In the genomic region with DNA sequence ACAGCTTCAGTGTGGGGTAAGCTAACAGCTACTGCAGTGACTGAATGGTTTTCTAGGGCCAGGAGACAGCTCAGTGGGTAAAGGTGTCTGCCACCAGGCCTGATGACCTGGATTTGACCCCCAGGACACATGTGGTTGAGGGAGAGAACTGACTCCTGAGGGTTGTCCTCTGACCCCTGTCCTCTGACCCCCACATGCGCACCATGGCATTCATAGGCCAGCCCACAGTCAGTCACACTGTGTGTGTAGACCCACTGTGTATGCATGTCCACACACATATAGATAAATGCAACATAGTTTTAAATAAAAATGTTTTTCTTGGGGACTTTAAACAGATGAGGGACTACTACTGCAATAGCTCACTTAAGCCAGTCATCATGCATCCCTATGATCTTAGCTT, we compare ENCODE assay signal across 26 mouse cellular contexts. TPM values are rescaled to one million over a fixed set of nuclear protein-coding genes. Genes with fewer than 3 reads are reported as not detected.
DNase-seq lines count a peak whose midpoint lies in the region; ATAC-seq and TF ChIP-seq lines count a peak whose summit lies in the region.
"Had no signal": no experiment of that assay in that cellular context is flagged by ENCODE, and none has a peak within 500 bp of the region (broad histone marks: within the 10 kb centered on the region; RNA-seq: fewer than 3 reads in every experiment).

No protein-coding gene starts in this region.

- H3K27me3 ChIP-seq in forebrain, embryonic 11.5 days (ENCODE audit: control insufficient read depth, insufficient read depth, low read length): no peaks in the 10 kb centered on the region
- no peaks in the 10 kb centered on the region for H3K27me3 ChIP-seq in forebrain, embryonic 13.5 days
- no peaks in the 10 kb centered on the region for H3K27me3 ChIP-seq in kidney, adult 2 months (replicated peaks; ENCODE audit: control insufficient read depth, insufficient read depth, low read length)
- peaks cover 26% of the 10 kb centered on the region for H3K27me3 ChIP-seq in midbrain, embryonic 12.5 days
- H3K27me3 ChIP-seq in midbrain, embryonic 16.5 days (ENCODE audit: control insufficient read depth, insufficient read depth, low read depth, low read length): no peaks in the 10 kb centered on the region
- H3K27me3 ChIP-seq: liver, embryonic 12.5 days; midbrain, embryonic 15.5 days; neural tube, embryonic 13.5 days had no signal

- no peak overlapping the region for H3K9ac ChIP-seq in forebrain, embryonic 11.5 days (ENCODE audit: low read length)
- no peak overlapping the region for H3K9ac ChIP-seq in forebrain, embryonic 13.5 days
- H3K9ac ChIP-seq in midbrain, embryonic 12.5 days (replicated peaks): no peak overlapping the region
- H3K9ac ChIP-seq in midbrain, embryonic 16.5 days (ENCODE audit: low read depth, low read length): no peak overlapping the region
- H3K9ac ChIP-seq: liver, embryonic 12.5 days; liver, postnatal 0 days; midbrain, embryonic 15.5 days; neural tube, embryonic 13.5 days had no signal

- TF ChIP-seq POLR2A in kidney, adult 2 months (IDR thresholded peaks at IDR 0.05; ENCODE audit: low read depth, low read length): no peak

- peak; percentile 55 for ATAC-seq in forebrain, embryonic 11.5 days (replicated peaks; ENCODE audit: low FRiP score)
- ATAC-seq in forebrain, embryonic 13.5 days: no peak
- 0 out of 2 replicates have a peak, but pooled peaks have one; percentile 47 for ATAC-seq in midbrain, embryonic 12.5 days (ENCODE audit: low FRiP score, low read depth)
- ATAC-seq in midbrain, embryonic 16.5 days: no peak
- ATAC-seq in CD4-positive, CD25-positive, alpha-beta regulatory T cell, adult 4 months: no peak
- ATAC-seq: intestine, embryonic 16.5 days; liver, embryonic 12.5 days; liver, postnatal 0 days; midbrain, embryonic 15.5 days had no signal

- H3K4me1 ChIP-seq in forebrain, embryonic 11.5 days (replicated peaks; ENCODE audit: control insufficient read depth, insufficient read depth, low read length): peaks cover 4% of the 10 kb centered on the region; the same call in 1 of the 2 replicates
- peaks cover 13% of the 10 kb centered on the region; the same call in 1 of the 2 replicates for H3K4me1 ChIP-seq in forebrain, embryonic 13.5 days
- H3K4me1 ChIP-seq in kidney, adult 2 months (ENCODE audit: control insufficient read depth, insufficient read depth, low read length): peaks cover 5% of the 10 kb centered on the region; the same call in 1 of the 2 replicates
- H3K4me1 ChIP-seq in midbrain, embryonic 12.5 days: 0 out of 2 replicates have a peak, but pooled peaks cover 11% of the 10 kb centered on the region
- H3K4me1 ChIP-seq in midbrain, embryonic 16.5 days (ENCODE audit: control insufficient read depth, insufficient read depth, low read length): no peaks in the 10 kb centered on the region
- H3K4me1 ChIP-seq: liver, embryonic 12.5 days; midbrain, embryonic 15.5 days; neural tube, embryonic 13.5 days had no signal

- H3K36me3 ChIP-seq in forebrain, embryonic 11.5 days (ENCODE audit: control insufficient read depth, insufficient read depth, low read length): no peaks in the 10 kb centered on the region
- no peaks in the 10 kb centered on the region for H3K36me3 ChIP-seq in forebrain, embryonic 13.5 days (ENCODE audit: poor library complexity, severe bottlenecking)
- no peaks in the 10 kb centered on the region for H3K36me3 ChIP-seq in kidney, adult 2 months (ENCODE audit: control insufficient read depth, insufficient read depth, low read length)
- no peaks in the 10 kb centered on the region for H3K36me3 ChIP-seq in midbrain, embryonic 12.5 days
- H3K36me3 ChIP-seq in midbrain, embryonic 16.5 days (ENCODE audit: control insufficient read depth, insufficient read depth, low read length): no peaks in the 10 kb centered on the region
- H3K36me3 ChIP-seq: liver, embryonic 12.5 days; midbrain, embryonic 15.5 days; neural tube, embryonic 13.5 days had no signal

- WGBS in forebrain, embryonic 11.5 days: 89% methylated on average over 1 of the region's 1 CpGs
- 84% methylated on average over 1 of the region's 1 CpGs for WGBS in forebrain, embryonic 13.5 days
- WGBS in kidney, adult 2 months: 90% methylated on average over 1 of the region's 1 CpGs
- WGBS in midbrain, embryonic 12.5 days: 100% methylated on average over 1 of the region's 1 CpGs
- 96% methylated on average over 1 of the region's 1 CpGs for WGBS in midbrain, embryonic 16.5 days

- TF ChIP-seq CTCF in kidney, adult 2 months (conservative IDR thresholded peaks at IDR 0.05; ENCODE audit: insufficient read depth, insufficient read length, low read depth, low read length): no peak

- H3K4me2 ChIP-seq in forebrain, embryonic 11.5 days (ENCODE audit: low read depth, low read length, severe bottlenecking): no peak overlapping the region
- H3K4me2 ChIP-seq in forebrain, embryonic 13.5 days: no peak overlapping the region
- H3K4me2 ChIP-seq in midbrain, embryonic 12.5 days (replicated peaks): no peak overlapping the region
- no peak overlapping the region for H3K4me2 ChIP-seq in midbrain, embryonic 16.5 days (ENCODE audit: low read length)
- H3K4me2 ChIP-seq: heart, embryonic 11.5 days; liver, embryonic 12.5 days; midbrain, embryonic 15.5 days had no signal

- DNase-seq in forebrain, embryonic 11.5 days (ENCODE audit: low spot score): peak; percentile 31
- DNase-seq in kidney, adult 2 months: peak; percentile 18
- no peak for DNase-seq in kidney, adult 9 months
- DNase-seq: adrenal gland, postnatal 14 days; cerebellum, adult 11 months; cerebellum, adult 9-10 months; cerebellum, postnatal 36 days; gastrocnemius, postnatal 25 days; heart, adult 18-20 months; heart, postnatal 36 days; layer of hippocampus, postnatal 36 days; left cerebral cortex, postnatal 4 days; liver, postnatal 0 days; lung, postnatal 36 days; thymus, adult 2 months; thymus, postnatal 36 days had no signal

- no peak overlapping the region for H3K4me3 ChIP-seq in forebrain, embryonic 11.5 days (ENCODE audit: low read depth, low read length)
- H3K4me3 ChIP-seq in forebrain, embryonic 13.5 days: no peak overlapping the region
- H3K4me3 ChIP-seq in kidney, adult 2 months (ENCODE audit: insufficient read depth, low read depth, low read length): no peak overlapping the region
- H3K4me3 ChIP-seq in midbrain, embryonic 12.5 days: no peak overlapping the region
- H3K4me3 ChIP-seq in midbrain, embryonic 16.5 days (ENCODE audit: low read depth, low read length): no peak overlapping the region
- H3K4me3 ChIP-seq: liver, embryonic 12.5 days; midbrain, embryonic 15.5 days; myocyte; neural tube, embryonic 13.5 days had no signal

- no peak overlapping the region for H3K27ac ChIP-seq in forebrain, embryonic 11.5 days (ENCODE audit: low read depth, low read length)
- no peak overlapping the region for H3K27ac ChIP-seq in forebrain, embryonic 13.5 days
- H3K27ac ChIP-seq in kidney, adult 2 months (ENCODE audit: insufficient read depth, low read depth, low read length): no peak overlapping the region
- no peak overlapping the region for H3K27ac ChIP-seq in midbrain, embryonic 12.5 days (replicated peaks)
- H3K27ac ChIP-seq in midbrain, embryonic 16.5 days (ENCODE audit: low read length): no peak overlapping the region
- H3K27ac ChIP-seq: liver, embryonic 12.5 days; midbrain, embryonic 15.5 days; neural tube, embryonic 13.5 days had no signal

- H3K9me3 ChIP-seq in forebrain, embryonic 11.5 days (ENCODE audit: control insufficient read depth, low read length): no peaks in the 10 kb centered on the region
- H3K9me3 ChIP-seq in forebrain, embryonic 13.5 days (replicated peaks): no peaks in the 10 kb centered on the region
- no peaks in the 10 kb centered on the region for H3K9me3 ChIP-seq in midbrain, embryonic 12.5 days
- H3K9me3 ChIP-seq in midbrain, embryonic 16.5 days (replicated peaks; ENCODE audit: control insufficient read depth, low read length, poor library complexity, severe bottlenecking): no peaks in the 10 kb centered on the region
- H3K9me3 ChIP-seq: liver, embryonic 12.5 days; midbrain, embryonic 15.5 days; neural tube, embryonic 13.5 days had no signal

RNA-seq across cellular contexts. Expression of a gene that starts 22.1 kb away (rescaled TPM):
- 13.7 and 16.7 TPM in 2 replicates for polyA plus RNA-seq in forebrain, embryonic 11.5 days (2014; fragmentation: Nextera tagmentation; extraction: Ambion mirVana)
- polyA plus RNA-seq in forebrain, embryonic 13.5 days (2015; fragmentation: Nextera tagmentation; extraction: Ambion mirVana): 14.2 and 16.3 TPM in 2 replicates
- polyA plus RNA-seq in kidney, adult 2 months (2012; rRNA removed): 10.4 and 11.7 TPM in 2 replicates
- polyA plus RNA-seq in midbrain, embryonic 12.5 days (2016; fragmentation: Nextera tagmentation; extraction: Ambion mirVana): 14.0 and 16.5 TPM in 2 replicates
- 9.2 and 11.5 TPM in 2 replicates for polyA plus RNA-seq in midbrain, embryonic 16.5 days (2015; fragmentation: Nextera tagmentation; extraction: Ambion mirVana)
- 1 to 10 TPM; 1.5 to 2.2 TPM for polyA plus RNA-seq in CD4-positive, CD25-positive, alpha-beta regulatory T cell, adult 4 months (2017; shearing (Covaris generic))

Comparison
In these comparisons a context has a peak if more than half of its experiments do, and no peak if none do; other contexts are left out.
1. ATAC-seq: peak in forebrain, embryonic 11.5 days (single experiment) and midbrain, embryonic 12.5 days (single experiment); none in forebrain, embryonic 13.5 days (single experiment), midbrain, embryonic 16.5 days (single experiment) and CD4-positive, CD25-positive, alpha-beta regulatory T cell, adult 4 months (single experiment).